ENCODE assay signal across 8 mouse cellular contexts in genomic region chr1:181009754-181010153, GRCm38 (mm10). TPM values are rescaled to one million over a fixed set of nuclear protein-coding genes. Genes with fewer than 3 reads are reported as not detected.
DNase-seq lines count a peak whose midpoint lies in the region; ATAC-seq lines count a peak whose summit lies in the region.

No protein-coding gene starts in this region.

- H3K4me1 ChIP-seq in hindbrain, embryonic 14.5 days (replicated peaks; ENCODE audit: control insufficient read depth, insufficient read depth, low read length), result no peaks in the 10 kb centered on the region

- intact Hi-C loops in heart, postnatal 10 days (cut with DNase I), result no loop called here

- H3K9me3 ChIP-seq in hindbrain, embryonic 14.5 days (ENCODE audit: control insufficient read depth, low read length), result no peaks in the 10 kb centered on the region

- peak; percentile 4 for DNase-seq in thymus, postnatal 4 days
- no peak for DNase-seq in thymus, postnatal 14 days
- DNase-seq in cerebellum, postnatal 25 days, result peak; percentile 72 to 85
- DNase-seq in heart, postnatal 10 days, result peak; percentile 82 to 83
- peak; percentile 80 for DNase-seq in lung, postnatal 36 days
- DNase-seq in layer of hippocampus, postnatal 25 days (ENCODE audit: extremely low spot score in 1 of 2, low spot score in 1 of 2), result no peak
- DNase-seq in hindbrain, embryonic 14.5 days (ENCODE audit: low spot score), result no peak

- no peaks in the 10 kb centered on the region for H3K27me3 ChIP-seq in hindbrain, embryonic 14.5 days (ENCODE audit: control insufficient read depth, insufficient read depth, low read length)

- no peak overlapping the region for H3K27ac ChIP-seq in hindbrain, embryonic 14.5 days

- 82% methylated on average over 3 of the region's 3 CpGs for WGBS in hindbrain, embryonic 14.5 days

- ATAC-seq in hindbrain, embryonic 14.5 days (ENCODE audit: low FRiP score), result no peak
- ATAC-seq in activated CD4-positive, CD25-positive, alpha-beta regulatory T cell, adult 4 months, result no peak

- H3K4me3 ChIP-seq in hindbrain, embryonic 14.5 days (replicated peaks; ENCODE audit: low read length), result no peak overlapping the region

- no peak overlapping the region for H3K4me2 ChIP-seq in hindbrain, embryonic 14.5 days (replicated peaks)

- no peak overlapping the region for H3K9ac ChIP-seq in hindbrain, embryonic 14.5 days

- no peaks in the 10 kb centered on the region for H3K36me3 ChIP-seq in hindbrain, embryonic 14.5 days (replicated peaks; ENCODE audit: control insufficient read depth, insufficient read depth)

RNA-seq across cellular contexts. Expression of gene Ephx1, which starts 10.9 kb away (rescaled TPM):
- total RNA-seq in heart, postnatal 10 days (2021), result 10 to 100 TPM; 20.5 to 21.2 TPM
- 10 to 100 TPM; 26.8 to 31.2 TPM for total RNA-seq in layer of hippocampus, postnatal 25 days (2021)
- polyA plus RNA-seq in hindbrain, embryonic 14.5 days (2014; fragmentation: Nextera tagmentation; extraction: Ambion mirVana), result 8.7 and 10.3 TPM in 2 replicates
- 100 to 1,000 TPM; 125 to 176 TPM for polyA plus RNA-seq in activated CD4-positive, CD25-positive, alpha-beta regulatory T cell, adult 4 months (2017; shearing (Covaris generic))

RNA-seq across cellular contexts. Expression of gene 9130409I23Rik, which starts 41.3 kb away (rescaled TPM):
- not detected for total RNA-seq in heart, postnatal 10 days (2021)
- under 1 TPM in 1 of 2 experiments, not detected in 1; 0.15 TPM for total RNA-seq in layer of hippocampus, postnatal 25 days (2021)
- not detected in 2 replicates for polyA plus RNA-seq in hindbrain, embryonic 14.5 days (2014; fragmentation: Nextera tagmentation; extraction: Ambion mirVana)
- under 1 TPM in 1 of 2 experiments, not detected in 1; 0.29 TPM for polyA plus RNA-seq in activated CD4-positive, CD25-positive, alpha-beta regulatory T cell, adult 4 months (2017; shearing (Covaris generic))

Comparison
In these comparisons a context has a peak if more than half of its experiments do, and no peak if none do; other contexts are left out.
1. DNase-seq: peak in thymus, postnatal 4 days (single experiment), cerebellum, postnatal 25 days (2 of 2), heart, postnatal 10 days (2 of 2) and lung, postnatal 36 days (single experiment); none in thymus, postnatal 14 days (single experiment), layer of hippocampus, postnatal 25 days (0 of 2) and hindbrain, embryonic 14.5 days (single experiment).